Mouse (Mus musculus): ENCODE measurements around the gene Cdh13. TPM values are rescaled to one million over a fixed set of nuclear protein-coding genes. Genes with fewer than 3 reads are reported as not detected.

Gene Cdh13
- polyA plus RNA-seq, 1 experiment from 2014 or later: 18.5 TPM

GRCm38 (mm10) chr8:118334933-118335332, 51.4 kb downstream of the Cdh13 start:
- Histone ChIP-seq H3K4me2 (replicated peaks; ENCODE audit: low read depth) (no peak overlapping the region), H3K9me3 (ENCODE audit: control insufficient read depth, low read length) (no peaks in the 10 kb centered on the region), H3K27ac (replicated peaks) (no peak overlapping the region), H3K9ac (ENCODE audit: low read length) (no peak overlapping the region), H3K4me1 (replicated peaks; ENCODE audit: control insufficient read depth, insufficient read depth) (no peaks in the 10 kb centered on the region), H3K4me3 (ENCODE audit: low read depth, low read length) (no peak overlapping the region), H3K36me3 (ENCODE audit: control insufficient read depth, insufficient read depth, low read length) (no peaks in the 10 kb centered on the region), H3K27me3 (ENCODE audit: control insufficient read depth, insufficient read depth, low read length) (no peaks in the 10 kb centered on the region)
- TF ChIP-seq EP300 (optimal IDR thresholded peaks at IDR 0.05) (no peak), CTCF (IDR thresholded peaks at IDR 0.05; ENCODE audit: low read depth) (peak; percentile 60)
- no peak for ATAC-seq (ENCODE audit: low FRiP score, low TSS enrichment)
- 64% methylated on average over 7 of the region's 7 CpGs for WGBS
- DNase-seq (ENCODE audit: low spot score): no peak

- no peaks in the 10 kb centered on the region for H3K27me3 ChIP-seq (ENCODE audit: control insufficient read depth, insufficient read depth, low read length)
- TF ChIP-seq EP300 (optimal IDR thresholded peaks at IDR 0.05): no peak
- TF ChIP-seq CTCF (IDR thresholded peaks at IDR 0.05; ENCODE audit: low read depth): no peak
- DNase-seq (ENCODE audit: low spot score) (no peak), ATAC-seq (ENCODE audit: low FRiP score, low TSS enrichment) (no peak)
- no peak overlapping the region for H3K4me2 ChIP-seq (replicated peaks; ENCODE audit: low read depth)
- WGBS: 58% methylated on average over 3 of the region's 3 CpGs
- no peaks in the 10 kb centered on the region for H3K9me3 ChIP-seq (ENCODE audit: control insufficient read depth, low read length)
- no peaks in the 10 kb centered on the region for H3K4me1 ChIP-seq (replicated peaks; ENCODE audit: control insufficient read depth, insufficient read depth)
- no peak overlapping the region for H3K9ac ChIP-seq (ENCODE audit: low read length)
- no peak overlapping the region for H3K27ac ChIP-seq (replicated peaks)
- H3K36me3 ChIP-seq (ENCODE audit: control insufficient read depth, insufficient read depth, low read length): no peaks in the 10 kb centered on the region
- no peak overlapping the region for H3K4me3 ChIP-seq (ENCODE audit: low read depth, low read length)
These were observed 56.2 kb downstream of the Cdh13 start for GRCm38 (mm10) chr8:118339711-118340110.

GRCm38 (mm10) chr8:118343267-118343666, 59.7 kb downstream of the Cdh13 start:
- H3K9ac ChIP-seq (ENCODE audit: low read length): no peak overlapping the region
- no peaks in the 10 kb centered on the region for H3K36me3 ChIP-seq (ENCODE audit: control insufficient read depth, insufficient read depth, low read length)
- WGBS: 31% methylated on average over 4 of the region's 4 CpGs
- H3K27me3 ChIP-seq (ENCODE audit: control insufficient read depth, insufficient read depth, low read length): no peaks in the 10 kb centered on the region
- DNase-seq (ENCODE audit: low spot score) (no peak), ATAC-seq (ENCODE audit: low FRiP score, low TSS enrichment) (no peak)
- TF ChIP-seq CTCF (IDR thresholded peaks at IDR 0.05; ENCODE audit: low read depth) (no peak), EP300 (optimal IDR thresholded peaks at IDR 0.05) (no peak)
- H3K4me2 ChIP-seq (replicated peaks; ENCODE audit: low read depth): no peak overlapping the region
- no peaks in the 10 kb centered on the region for H3K9me3 ChIP-seq (ENCODE audit: control insufficient read depth, low read length)
- H3K27ac ChIP-seq (replicated peaks): no peak overlapping the region
- H3K4me3 ChIP-seq (ENCODE audit: low read depth, low read length): no peak overlapping the region
- H3K4me1 ChIP-seq (replicated peaks; ENCODE audit: control insufficient read depth, insufficient read depth): no peaks in the 10 kb centered on the region

- Histone ChIP-seq H3K36me3 (ENCODE audit: control insufficient read depth, insufficient read depth, low read length) (no peaks in the 10 kb centered on the region), H3K4me1 (replicated peaks; ENCODE audit: control insufficient read depth, insufficient read depth) (no peaks in the 10 kb centered on the region), H3K4me2 (replicated peaks; ENCODE audit: low read depth) (no peak overlapping the region), H3K27me3 (ENCODE audit: control insufficient read depth, insufficient read depth, low read length) (no peaks in the 10 kb centered on the region), H3K27ac (replicated peaks) (no peak overlapping the region), H3K9me3 (ENCODE audit: control insufficient read depth, low read length) (no peaks in the 10 kb centered on the region), H3K4me3 (ENCODE audit: low read depth, low read length) (no peak overlapping the region), H3K9ac (ENCODE audit: low read length) (no peak overlapping the region)
- ATAC-seq (ENCODE audit: low FRiP score, low TSS enrichment) (no peak), DNase-seq (ENCODE audit: low spot score) (no peak)
- no peak for TF ChIP-seq EP300 (optimal IDR thresholded peaks at IDR 0.05)
- no peak for TF ChIP-seq CTCF (IDR thresholded peaks at IDR 0.05; ENCODE audit: low read depth)
- 56% methylated on average over 9 of the region's 9 CpGs for WGBS
These were observed 65.4 kb downstream of the Cdh13 start for GRCm38 (mm10) chr8:118348710-118349489.

GRCm38 (mm10) chr8:118350136-118350535, 66.6 kb downstream of the Cdh13 start:
- no peak for ATAC-seq (ENCODE audit: low FRiP score, low TSS enrichment)
- Histone ChIP-seq H3K4me1 (replicated peaks; ENCODE audit: control insufficient read depth, insufficient read depth) (no peaks in the 10 kb centered on the region), H3K27ac (replicated peaks) (no peak overlapping the region), H3K4me3 (ENCODE audit: low read depth, low read length) (no peak overlapping the region), H3K27me3 (ENCODE audit: control insufficient read depth, insufficient read depth, low read length) (no peaks in the 10 kb centered on the region), H3K9ac (ENCODE audit: low read length) (no peak overlapping the region), H3K9me3 (ENCODE audit: control insufficient read depth, low read length) (no peaks in the 10 kb centered on the region), H3K36me3 (ENCODE audit: control insufficient read depth, insufficient read depth, low read length) (no peaks in the 10 kb centered on the region), H3K4me2 (replicated peaks; ENCODE audit: low read depth) (no peak overlapping the region)
- DNase-seq (ENCODE audit: low spot score): no peak
- TF ChIP-seq EP300 (optimal IDR thresholded peaks at IDR 0.05) (no peak), CTCF (IDR thresholded peaks at IDR 0.05; ENCODE audit: low read depth) (no peak)
- 65% methylated on average over 7 of the region's 7 CpGs for WGBS

- TF ChIP-seq CTCF (IDR thresholded peaks at IDR 0.05; ENCODE audit: low read depth) (no peak), EP300 (optimal IDR thresholded peaks at IDR 0.05) (no peak)
- no peak for DNase-seq (ENCODE audit: low spot score)
- Histone ChIP-seq H3K9me3 (ENCODE audit: control insufficient read depth, low read length) (no peaks in the 10 kb centered on the region), H3K4me1 (replicated peaks; ENCODE audit: control insufficient read depth, insufficient read depth) (no peaks in the 10 kb centered on the region), H3K9ac (ENCODE audit: low read length) (no peak overlapping the region), H3K27me3 (ENCODE audit: control insufficient read depth, insufficient read depth, low read length) (no peaks in the 10 kb centered on the region), H3K4me2 (replicated peaks; ENCODE audit: low read depth) (no peak overlapping the region), H3K4me3 (ENCODE audit: low read depth, low read length) (no peak overlapping the region), H3K27ac (replicated peaks) (no peak overlapping the region), H3K36me3 (ENCODE audit: control insufficient read depth, insufficient read depth, low read length) (no peaks in the 10 kb centered on the region)
- 75% methylated on average over 4 of the region's 4 CpGs for WGBS
- no peak for ATAC-seq (ENCODE audit: low FRiP score, low TSS enrichment)
These were observed 69.5 kb downstream of the Cdh13 start for GRCm38 (mm10) chr8:118353022-118353421.

Measured in stomach, postnatal 0 days (tissue).